Mouse (Mus musculus): ENCODE results near the gene Stoml3.

DNA sequence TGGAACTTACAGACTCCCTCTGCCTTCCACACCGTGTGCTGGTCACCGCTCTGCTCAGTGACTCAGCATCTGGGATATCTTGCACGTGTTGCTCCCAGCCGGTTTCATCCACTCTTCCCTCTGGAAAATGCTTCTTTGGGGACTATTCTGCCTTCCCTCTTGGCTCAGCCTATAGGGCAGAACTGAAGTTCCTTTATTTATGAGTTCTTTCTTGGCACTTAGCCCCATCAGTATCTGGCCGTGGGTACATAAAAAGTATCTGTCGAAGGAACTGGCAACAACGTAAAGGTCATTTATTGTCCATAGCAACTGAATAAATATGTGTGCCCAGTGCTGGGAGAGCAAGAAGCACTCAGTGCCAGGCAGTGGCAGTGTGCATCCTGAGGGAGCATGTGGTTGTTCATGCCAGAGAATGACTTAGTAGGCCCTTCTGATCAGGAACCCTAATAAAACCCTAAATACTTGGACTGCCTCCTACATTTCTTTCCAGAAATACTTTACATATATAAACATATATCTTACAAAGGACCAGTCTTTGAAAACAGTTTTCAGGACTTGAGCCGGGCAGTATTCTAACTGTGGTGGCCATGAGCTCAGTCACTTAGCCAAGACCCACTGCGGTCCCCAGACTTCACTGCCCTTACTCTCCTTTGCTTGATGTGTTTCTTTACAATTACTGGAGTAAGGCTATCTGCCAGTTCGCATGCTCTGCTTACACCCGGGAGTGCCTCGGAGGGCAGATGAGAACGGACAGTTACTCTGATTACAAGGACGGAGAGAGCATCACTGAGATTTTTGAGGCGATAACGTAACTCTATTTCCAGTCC lies 69.1 kb downstream of the Stoml3 start:
- TF ChIP-seq CTCF (conservative IDR thresholded peaks at IDR 0.05; ENCODE audit: low read length) (no peak), NANOG (IDR thresholded peaks at IDR 0.05; ENCODE audit: borderline replicate concordance, low read length) (no peak), POU5F1 (IDR thresholded peaks at IDR 0.05; ENCODE audit: borderline replicate concordance, low read length) (no peak)

Measured in E14TG2a.4 (cell line).